Comparison of ENCODE assay signal across 8 mouse cellular contexts in the genomic region with DNA sequence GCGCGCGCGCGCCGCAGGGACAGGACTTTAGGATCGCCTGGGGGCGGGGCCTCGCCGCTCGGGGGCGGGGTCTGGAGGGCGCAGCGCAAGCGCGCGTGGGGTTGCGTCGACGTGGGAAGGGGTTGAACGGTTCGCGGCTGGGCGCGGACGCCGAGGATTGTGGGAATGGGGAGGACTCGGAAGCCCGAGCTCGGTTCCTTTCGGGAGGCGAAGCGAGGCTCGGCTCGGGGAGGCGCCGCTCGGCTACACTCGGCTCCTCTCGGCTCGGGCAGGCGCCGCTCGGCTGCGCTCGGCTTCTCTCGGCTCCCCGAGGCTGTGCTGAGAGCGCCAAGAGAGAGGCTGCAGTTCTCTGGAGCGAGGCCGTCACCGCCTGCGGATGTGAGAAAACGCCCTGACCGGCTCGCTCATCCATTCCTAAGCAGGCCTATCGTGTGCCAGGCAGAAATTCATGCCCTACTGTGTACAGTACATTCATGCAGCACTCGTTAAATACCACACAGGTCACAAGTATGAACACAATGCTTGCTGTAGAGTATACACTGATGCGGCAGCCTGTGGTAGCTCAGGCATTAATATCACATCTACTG. TPM values are rescaled to one million over a fixed set of nuclear protein-coding genes. Genes with fewer than 3 reads are reported as not detected.
DNase-seq lines count a peak whose midpoint lies in the region; ATAC-seq and TF ChIP-seq lines count a peak whose summit lies in the region.

TSS of gene Gna11 (minus strand) at position 30 of the 587 bp plus-strand sequence.

- peaks cover 5 to 20% of the 10 kb centered on the region in 2 experiments; a peak in 3 of 4 replicates for H3K4me1 ChIP-seq in ES-E14 (ENCODE audit: control insufficient read depth in 2 of 2, insufficient read depth in 2 of 2, low read length in 2 of 2, poor library complexity in 1 of 2)
- peaks cover 38% of the 10 kb centered on the region for H3K4me1 ChIP-seq in forebrain, embryonic 15.5 days
- H3K4me1 ChIP-seq in lung, adult 2 months (ENCODE audit: control insufficient read depth, insufficient read depth, low read length) = peaks cover 30% of the 10 kb centered on the region

- TF ChIP-seq POLR2A in lung, adult 2 months (IDR thresholded peaks at IDR 0.05; ENCODE audit: borderline replicate concordance, extremely low read depth, low read depth, low read length) = no peak

- peak within 1 kb of the TSS; percentile 88 for H3K9ac ChIP-seq in ES-E14 (ENCODE audit: insufficient read depth, low read depth, low read length, poor library complexity, severe bottlenecking)
- peak within 1 kb of the TSS; percentile 93 for H3K9ac ChIP-seq in forebrain, embryonic 15.5 days (replicated peaks)

- intact Hi-C loops in heart, postnatal 25 days (cut with DNase I) = no loop called here

- TF ChIP-seq CTCF in lung, adult 2 months (IDR thresholded peaks at IDR 0.05; ENCODE audit: insufficient read depth, low read length) = no peak

- H3K4me3 ChIP-seq in ES-E14 (ENCODE audit: insufficient read depth in 1 of 2, low read depth in 1 of 2, low read length in 2 of 2, poor library complexity in 1 of 2, severe bottlenecking in 1 of 2) = peak within 1 kb of the TSS; percentile 81 to 94
- peak within 1 kb of the TSS; percentile 96 for H3K4me3 ChIP-seq in forebrain, embryonic 15.5 days
- H3K4me3 ChIP-seq in lung, adult 2 months (replicated peaks; ENCODE audit: extremely low read depth, low read depth, low read length) = peak within 1 kb of the TSS; percentile 96

- peak; percentile 79 for DNase-seq in ES-E14 (ENCODE audit: low read depth, low spot score)
- peak; percentile 100 for DNase-seq in cerebellum, adult 11-12 months
- DNase-seq in heart, postnatal 25 days (ENCODE audit: low spot score) = peak; percentile 99
- peak; percentile 100 for DNase-seq in layer of hippocampus, adult 18-20 months (ENCODE audit: low spot score in 2 of 2)
- peak; percentile 100 for DNase-seq in lung, adult 2 months
- peak; percentile 100 for DNase-seq in thymus, adult 18-20 months

- H3K4me2 ChIP-seq in forebrain, embryonic 15.5 days (replicated peaks) = peak within 1 kb of the TSS; percentile 96

- no peaks in the 10 kb centered on the region for H3K27me3 ChIP-seq in forebrain, embryonic 15.5 days

- H3K36me3 ChIP-seq in ES-E14 (ENCODE audit: control insufficient read depth, insufficient read depth, low read length, poor library complexity, severe bottlenecking) = peaks cover 2% of the 10 kb centered on the region; the same call in 1 of the 2 replicates
- H3K36me3 ChIP-seq in forebrain, embryonic 15.5 days = no peaks in the 10 kb centered on the region

- WGBS in forebrain, embryonic 15.5 days = 1% methylated on average over 59 of the region's 59 CpGs
- WGBS in lung, adult 2 months = 1% methylated on average over 59 of the region's 59 CpGs

- H3K9me3 ChIP-seq in ES-E14 (ENCODE audit: control insufficient read depth, insufficient read depth, low read depth, low read length) = no peaks in the 10 kb centered on the region
- H3K9me3 ChIP-seq in forebrain, embryonic 15.5 days = no peaks in the 10 kb centered on the region

- ATAC-seq in forebrain, embryonic 15.5 days (replicated peaks) = peak; percentile 98
- ATAC-seq in neutrophil, adult 5-6 weeks (ENCODE audit: extremely low read depth, insufficient number of reproducible peaks, low FRiP score, poor library complexity, severe bottlenecking) = peak; percentile 88

- H3K27ac ChIP-seq in ES-E14 (ENCODE audit: insufficient read depth, low read depth, low read length, poor library complexity, severe bottlenecking) = peak within 1 kb of the TSS; percentile 46; the same call in 1 of the 2 replicates
- peak within 1 kb of the TSS; percentile 92 for H3K27ac ChIP-seq in forebrain, embryonic 15.5 days (replicated peaks)

- in situ Hi-C loops in ES-E14 (cut with MboI; ENCODE audit: low sequenced_read_pairs in 2 of 2, unreplicated experiment in 2 of 2) = no loop called here

TF ChIP-seq in ES-E14, 5 proteins besides CTCF, POLR2A, EP300 and RAD21:
- TF ChIP-seq HCFC1 (IDR thresholded peaks at IDR 0.05; ENCODE audit: borderline replicate concordance, insufficient read depth, low read length) (0 out of 2 replicates have a peak, but pooled peaks have one; percentile 36), ZNF384 (IDR thresholded peaks at IDR 0.05; ENCODE audit: low read depth, low read length) (no peak)

RNA-seq across cellular contexts. Expression of gene Gna11, which starts in this region (rescaled TPM):
- 52.1 and 53.4 TPM in 2 replicates for total RNA-seq in ES-E14 (2012; rRNA removed)
- polyA plus RNA-seq in forebrain, embryonic 15.5 days (2015; fragmentation: Nextera tagmentation; extraction: Ambion mirVana) = 99.8 and 103 TPM in 2 replicates
- total RNA-seq in heart, postnatal 25 days (2021) = 10 to 100 TPM; 49.6 to 54.6 TPM
- total RNA-seq in layer of hippocampus, adult 18-20 months (2021) = 100 to 1,000 TPM; 124 to 126 TPM
- 114 and 117 TPM in 2 replicates for polyA plus RNA-seq in lung, adult 2 months (2012; rRNA removed)
- total RNA-seq in neutrophil, adult 5-6 weeks (2017) = 13.5 and 27.0 TPM in 2 replicates

Comparison
In these comparisons a context has a peak if more than half of its experiments do, and no peak if none do; other contexts are left out.
1. Peak in every context shown above with its lines: DNase-seq, ATAC-seq, H3K4me3 ChIP-seq and H3K27ac ChIP-seq.